Mouse (Mus musculus) kidney, embryonic 16.5 days (tissue): ENCODE data around the gene Gm3238. TPM values are rescaled to one million over a fixed set of nuclear protein-coding genes. Genes with fewer than 3 reads are reported as not detected.

Source experiments
- polyA plus RNA-seq: library from polyadenylated mRNA; unstranded; fragments of >200 nt; fragmentation: Nextera tagmentation; extraction: Ambion mirVana; gene quantifications from 2 replicates; pipeline ENCODE4 v1.2.1, GENCODE M21; 2015

Gene Gm3238
- polyA plus RNA-seq, 1 experiment from 2014 or later, result not detected

Other genes starting within 250 kb of the Gm3238 start
- 1.6 and 1.7 TPM in 2 replicates for gene Itgb2, start 241.1 kb downstream of the Gm3238 start, polyA plus RNA-seq
- 194 and 206 TPM in 2 replicates for gene Pttg1ip, start 189.6 kb downstream of the Gm3238 start, polyA plus RNA-seq
- gene Sumo3, start 165.2 kb downstream of the Gm3238 start, polyA plus RNA-seq, result 365 and 369 TPM in 2 replicates
- gene Gm49325, start 165.1 kb downstream of the Gm3238 start, polyA plus RNA-seq, result 2.2 TPM in 1 of 2 replicates, not detected in the other
- gene Ube2g2, start 149.1 kb downstream of the Gm3238 start, polyA plus RNA-seq, result 78.8 and 90.2 TPM in 2 replicates
- 0.26 and 0.71 TPM in 2 replicates for gene Tspear, start 84.8 kb downstream of the Gm3238 start, polyA plus RNA-seq
- not detected in 2 replicates for gene Gm19402, start 80.6 kb downstream of the Gm3238 start, polyA plus RNA-seq
- gene Gm9508, start 74.1 kb downstream of the Gm3238 start, polyA plus RNA-seq, result not detected in 2 replicates
- not detected in 2 replicates for gene Gm10272, start 64.7 kb downstream of the Gm3238 start, polyA plus RNA-seq
- gene Gm10024, start 59.9 kb downstream of the Gm3238 start, polyA plus RNA-seq, result not detected in 2 replicates
- not detected in 2 replicates for gene Gm10142, start 55.5 kb downstream of the Gm3238 start, polyA plus RNA-seq
- not detected in 2 replicates for gene Krtap12-1, start 50.7 kb downstream of the Gm3238 start, polyA plus RNA-seq
- not detected in 2 replicates for gene Gm10100, start 44.8 kb downstream of the Gm3238 start, polyA plus RNA-seq
- not detected in 2 replicates for gene Gm18596, start 28.7 kb downstream of the Gm3238 start, polyA plus RNA-seq
- gene Gm9736, start 20.0 kb downstream of the Gm3238 start, polyA plus RNA-seq, result not detected in 2 replicates
- gene Gm3233, start 11.6 kb downstream of the Gm3238 start, polyA plus RNA-seq, result not detected in 2 replicates
- gene Gm7138, start 5.6 kb upstream of the Gm3238 start, polyA plus RNA-seq, result not detected in 2 replicates
- not detected in 2 replicates for gene Gm3250, start 11.2 kb upstream of the Gm3238 start, polyA plus RNA-seq
- gene Gm7137, start 16.9 kb upstream of the Gm3238 start, polyA plus RNA-seq, result not detected in 2 replicates
- not detected in 2 replicates for gene Gm9639, start 23.8 kb upstream of the Gm3238 start, polyA plus RNA-seq
- gene Gm19668, start 27.8 kb upstream of the Gm3238 start, polyA plus RNA-seq, result not detected in 2 replicates
- not detected in 2 replicates for gene Gm9507, start 40.5 kb upstream of the Gm3238 start, polyA plus RNA-seq
- gene Gm2696, start 43.4 kb upstream of the Gm3238 start, polyA plus RNA-seq, result not detected in 2 replicates
- not detected in 2 replicates for gene Krtap10-4, start 55.8 kb upstream of the Gm3238 start, polyA plus RNA-seq
- not detected in 2 replicates for gene Krtap10-10, start 64.6 kb upstream of the Gm3238 start, polyA plus RNA-seq
- gene Gm36176, start 75.5 kb upstream of the Gm3238 start, polyA plus RNA-seq, result not detected in 2 replicates
- not detected in 2 replicates for gene Gm10318, start 81.5 kb upstream of the Gm3238 start, polyA plus RNA-seq
- not detected in 2 replicates for gene Gm3285, start 90.7 kb upstream of the Gm3238 start, polyA plus RNA-seq
- gene Lrrc3, start 131.2 kb upstream of the Gm3238 start, polyA plus RNA-seq, result 4.6 and 4.9 TPM in 2 replicates
- gene Trpm2, start 199.2 kb upstream of the Gm3238 start, polyA plus RNA-seq, result 0.59 and 0.95 TPM in 2 replicates
- 33.9 and 34.2 TPM in 2 replicates for gene 1810043G02Rik, start 207.2 kb upstream of the Gm3238 start, polyA plus RNA-seq
- gene Pfkl, start 238.8 kb upstream of the Gm3238 start, polyA plus RNA-seq, result 190 and 194 TPM in 2 replicates